Mouse (Mus musculus) C2C12 (cell line): ENCODE results near the gene Ptprk.

Source experiments
- CEBPB ChIP-seq: IDR thresholded peaks from one replicate; pipeline ENCODE4 v1.6.1; 2011; ENCODE audit warnings: low read depth, mild to moderate bottlenecking, control low read depth, moderate library complexity
- CTCF ChIP-seq: IDR thresholded peaks from one replicate; pipeline ENCODE4 v1.5.1; 2011; ENCODE audit not compliant: control insufficient read depth, insufficient read depth, insufficient read length
- FOSL1 ChIP-seq: IDR thresholded peaks from one replicate; pipeline ENCODE4 v1.8.0; 2011; ENCODE audit warnings: mild to moderate bottlenecking, low read length; ENCODE audit not compliant: poor library complexity, insufficient read depth, severe bottlenecking
- MAX ChIP-seq: IDR thresholded peaks from one replicate; pipeline ENCODE4 v1.6.1; 2011; ENCODE audit warnings: mild to moderate bottlenecking, control low read depth
- MYOD1 ChIP-seq: IDR thresholded peaks from one replicate; pipeline ENCODE4 v1.6.1; 2011; ENCODE audit warnings: low read depth; ENCODE audit not compliant: control insufficient read depth, insufficient read length
- MYOG ChIP-seq: IDR thresholded peaks from one replicate; pipeline ENCODE4 v1.6.1; 2011; ENCODE audit not compliant: control insufficient read depth, insufficient read length; ENCODE audit errors: extremely low read depth
- USF1 ChIP-seq: IDR thresholded peaks from one replicate; pipeline ENCODE4 v1.6.1; 2011; ENCODE audit warnings: low read depth, mild to moderate bottlenecking, control low read depth, moderate library complexity

- TF ChIP-seq CEBPB (peak; percentile 71), MAX (no peak), CTCF (no peak), MYOD1 (no peak), MYOG (no peak), FOSL1 (peak; percentile 25), USF1 (no peak)
Observed at GRCm38 (mm10) chr10:28171196-28171595, 96.6 kb downstream of the Ptprk start.
